Mouse (Mus musculus) kidney, adult 2 months (tissue): ENCODE data around the gene Mrpl4. TPM values are rescaled to one million over a fixed set of nuclear protein-coding genes. Genes with fewer than 3 reads are reported as not detected.
A peak's percentile ranks its signal among the peaks of the same experiment; 100 is the strongest.

Source experiments
- DNase-seq: peaks from one replicate; pipeline ENCODE4 v3.0.0; 2021
- H3K27ac ChIP-seq: fragments of 200-500 bp; 2 replicates; pipeline ENCODE4 v1.5.1; 2012; ENCODE audit warnings: low read depth, low read length, control low read depth, inconsistent platforms; ENCODE audit not compliant: insufficient read depth
- H3K27me3 ChIP-seq: fragments of 200-500 bp; replicated peaks from 2 replicates; pipeline ENCODE4 v1.6.1; 2012; ENCODE audit warnings: mild to moderate bottlenecking, moderate library complexity, low read length, inconsistent platforms; ENCODE audit not compliant: control insufficient read depth, insufficient read depth
- H3K36me3 ChIP-seq: fragments of 200-500 bp; 2 replicates; pipeline ENCODE4 v1.6.1; 2012; ENCODE audit warnings: mild to moderate bottlenecking, moderate library complexity, low read length, inconsistent platforms; ENCODE audit not compliant: control insufficient read depth, insufficient read depth
- H3K4me1 ChIP-seq: fragments of 200-500 bp; 2 replicates; pipeline ENCODE4 v1.6.1; 2011; ENCODE audit warnings: low read length; ENCODE audit not compliant: control insufficient read depth, insufficient read depth
- H3K4me3 ChIP-seq: fragments of 200-500 bp; 2 replicates; pipeline ENCODE4 v1.5.1; 2011; ENCODE audit warnings: mild to moderate bottlenecking, low read depth, low read length, control low read depth; ENCODE audit not compliant: insufficient read depth
- CTCF ChIP-seq: fragments of 200-500 bp; conservative IDR thresholded peaks from 2 replicates; pipeline ENCODE4 v1.5.1; 2011; ENCODE audit warnings: low read depth, mild to moderate bottlenecking, control low read depth, low read length, moderate library complexity, mixed read lengths; ENCODE audit not compliant: insufficient read depth, insufficient read length
- POLR2A ChIP-seq: fragments of 200-500 bp; IDR thresholded peaks from one replicate; pipeline ENCODE4 v1.6.1; 2011; ENCODE audit warnings: low read depth, low read length, control low read depth
- WGBS: fragments of 180-500 bp; shearing (Covaris S2); methylation state at CpG from one replicate; pipeline ENCODE4 v1.1.7; 2018; 5-methylcytosine and 5-hydroxymethylcytosine counted together
- polyA plus RNA-seq: library from polyadenylated mRNA; depleted of rRNA; stranded (reverse); fragments of >200 nt; gene quantifications from 2 replicates; pipeline ENCODE4 v1.2.3, GENCODE M21; 2012

Mrpl4 gene
- polyA plus RNA-seq, 1 experiment, result 213 TPM

DNA sequence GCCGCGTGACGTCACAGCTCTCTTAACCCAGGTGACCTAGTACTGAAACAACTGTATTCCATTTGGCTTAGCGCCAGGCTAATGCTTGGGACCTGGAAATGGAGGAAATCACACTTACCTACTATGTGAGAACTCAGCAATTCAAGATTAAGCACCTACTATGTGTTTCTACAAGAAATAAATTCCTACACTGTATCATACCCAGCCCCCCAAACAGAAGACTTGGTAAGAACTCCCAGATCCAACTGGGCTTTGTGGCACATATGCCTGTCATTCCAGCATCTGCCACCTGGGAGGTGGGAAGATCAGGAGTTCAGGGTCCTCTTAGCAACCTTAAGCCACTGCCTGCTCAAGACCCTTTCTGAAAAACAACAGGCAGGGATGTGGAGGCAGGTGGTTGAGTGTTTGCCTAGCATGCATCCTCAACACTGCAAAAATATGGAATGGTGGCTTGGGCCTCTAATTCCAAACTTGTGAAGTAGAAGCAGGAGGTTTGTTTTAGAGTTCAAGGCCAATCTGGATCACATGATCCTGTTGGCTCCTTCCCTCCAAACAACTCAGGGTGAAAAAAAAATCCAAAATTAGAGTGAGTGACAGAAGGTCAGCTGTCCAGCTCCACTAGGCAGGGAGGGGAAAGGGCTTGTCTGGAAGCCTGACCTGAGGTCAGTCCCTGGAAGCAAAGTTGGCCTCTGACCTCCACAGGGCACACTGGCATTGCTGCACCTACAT is 25.4 kb upstream of the Mrpl4 start:
- Histone ChIP-seq H3K4me3 (peak overlapping the region; percentile 66), H3K27ac (no peak overlapping the region), H3K4me1 (no peaks in the 10 kb centered on the region), H3K36me3 (no peaks in the 10 kb centered on the region), H3K27me3 (no peaks in the 10 kb centered on the region)
- TF ChIP-seq POLR2A (no peak), CTCF (0 out of 2 replicates have a peak, but pooled peaks have one; percentile 9)
- DNase-seq, result no peak
- WGBS, result 3% methylated on average over 4 of the region's 4 CpGs

GRCm38 (mm10) chr9:20978409-20979095 is 24.0 kb upstream of the Mrpl4 start:
- WGBS, result 64% methylated on average over 10 of the region's 10 CpGs
- DNase-seq, result no peak
- H3K4me1 ChIP-seq, result no peaks in the 10 kb centered on the region
- no peak overlapping the region for H3K4me3 ChIP-seq
- H3K27me3 ChIP-seq, result no peaks in the 10 kb centered on the region
- no peak overlapping the region for H3K27ac ChIP-seq
- TF ChIP-seq POLR2A, result no peak
- TF ChIP-seq CTCF, result no peak
- no peaks in the 10 kb centered on the region for H3K36me3 ChIP-seq

GRCm38 (mm10) chr9:20979181-20979580 is 23.4 kb upstream of the Mrpl4 start:
- no peak overlapping the region for H3K27ac ChIP-seq

DNA sequence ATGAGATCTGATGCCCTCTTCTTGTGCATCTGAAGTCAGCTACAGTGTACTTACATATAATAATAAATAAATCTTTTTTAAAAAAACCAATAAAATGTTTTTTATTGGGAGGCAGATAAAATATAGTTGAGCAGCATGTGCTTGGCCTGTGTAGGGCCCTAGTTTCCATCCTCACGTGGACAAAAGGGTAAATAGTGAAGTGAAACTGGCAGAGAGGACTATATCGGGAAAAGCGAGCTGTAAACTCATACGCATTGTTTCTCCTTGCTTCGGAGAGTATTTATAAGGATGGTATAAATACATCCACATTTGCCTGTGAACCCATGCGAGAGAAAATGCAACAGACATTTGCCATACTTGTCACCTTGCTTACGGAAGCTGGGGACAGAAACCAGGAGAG is 22.8 kb upstream of the Mrpl4 start:
- H3K4me1 ChIP-seq, result no peaks in the 10 kb centered on the region

More at GRCm38 (mm10) chr9:20979181-20979580, 23.4 kb upstream of the Mrpl4 start:
- H3K4me1 ChIP-seq, result no peaks in the 10 kb centered on the region
- 57% methylated on average over 5 of the region's 5 CpGs for WGBS
- H3K27me3 ChIP-seq, result no peaks in the 10 kb centered on the region
- H3K4me3 ChIP-seq, result no peak overlapping the region
- DNase-seq, result no peak
- H3K36me3 ChIP-seq, result no peaks in the 10 kb centered on the region
- TF ChIP-seq CTCF, result no peak
- TF ChIP-seq POLR2A, result no peak

GRCm38 (mm10) chr9:20982171-20982570 is 20.4 kb upstream of the Mrpl4 start:
- Histone ChIP-seq H3K4me1 (no peaks in the 10 kb centered on the region), H3K36me3 (no peaks in the 10 kb centered on the region), H3K27ac (no peak overlapping the region), H3K4me3 (no peak overlapping the region), H3K27me3 (no peaks in the 10 kb centered on the region)
- TF ChIP-seq POLR2A, result no peak
- TF ChIP-seq CTCF, result no peak
- WGBS, result 74% methylated on average over 3 of the region's 3 CpGs
- no peak for DNase-seq

More for the DNA sequence above, 22.8 kb upstream of the Mrpl4 start:
- H3K36me3 ChIP-seq, result no peaks in the 10 kb centered on the region
- DNase-seq, result no peak
- no peak overlapping the region for H3K4me3 ChIP-seq
- TF ChIP-seq POLR2A (no peak), CTCF (no peak)
- 90% methylated on average over 7 of the region's 7 CpGs for WGBS
- no peaks in the 10 kb centered on the region for H3K27me3 ChIP-seq
- H3K27ac ChIP-seq, result no peak overlapping the region

GRCm38 (mm10) chr9:20983169-20983568 is 19.4 kb upstream of the Mrpl4 start:
- Histone ChIP-seq H3K36me3 (no peaks in the 10 kb centered on the region), H3K4me3 (no peak overlapping the region), H3K27me3 (no peaks in the 10 kb centered on the region), H3K27ac (no peak overlapping the region), H3K4me1 (no peaks in the 10 kb centered on the region)
- TF ChIP-seq CTCF (no peak), POLR2A (no peak)
- WGBS, result 27% methylated on average over 5 of the region's 5 CpGs
- DNase-seq, result no peak

GRCm38 (mm10) chr9:20986952-20987686 is 15.4 kb upstream of the Mrpl4 start:
- Histone ChIP-seq H3K4me1 (0 out of 2 replicates have a peak, but pooled peaks cover 5% of the 10 kb centered on the region), H3K27me3 (no peaks in the 10 kb centered on the region), H3K27ac (no peak overlapping the region), H3K36me3 (no peaks in the 10 kb centered on the region), H3K4me3 (no peak overlapping the region)
- no peak for DNase-seq
- TF ChIP-seq POLR2A, result no peak
- no peak for TF ChIP-seq CTCF
- 67% methylated on average over 15 of the region's 15 CpGs for WGBS
